Mouse (Mus musculus) hindbrain, embryonic 12.5 days (tissue): ENCODE data around the gene Ssna1. TPM values are rescaled to one million over a fixed set of nuclear protein-coding genes. Genes with fewer than 3 reads are reported as not detected.
"Not testable (repeated sequence)": the region's sequence is repeated elsewhere in the genome, so short reads cannot be mapped to it uniquely, and the experiment has no call there.

Experiments
- ATAC-seq: fragments of 200-750 bp; cut with Nextera tagmentation; 2 replicates; pipeline ENCODE4 v1.8.0; 2017; ENCODE audit warnings: moderate TSS enrichment; ENCODE audit not compliant: low FRiP score
- H3K27ac ChIP-seq: fragments of 300-500 bp; sonication (generic); 2 replicates; pipeline ENCODE4 v1.5.1; 2016; ENCODE audit warnings: mild to moderate bottlenecking
- H3K27me3 ChIP-seq: fragments of 300-500 bp; sonication (generic); 2 replicates; pipeline ENCODE4 v1.6.1; 2016; ENCODE audit warnings: mild to moderate bottlenecking
- H3K36me3 ChIP-seq: fragments of 300-500 bp; sonication (generic); 2 replicates; pipeline ENCODE4 v1.6.1; 2016; ENCODE audit warnings: mild to moderate bottlenecking
- H3K4me1 ChIP-seq: fragments of 300-500 bp; sonication (generic); 2 replicates; pipeline ENCODE4 v1.6.1; 2016
- H3K4me2 ChIP-seq: fragments of 300-500 bp; sonication (generic); replicated peaks from 2 replicates; pipeline ENCODE4 v1.6.1; 2016; ENCODE audit warnings: mild to moderate bottlenecking
- H3K4me3 ChIP-seq: fragments of 300-500 bp; sonication (generic); 2 replicates; pipeline ENCODE4 v1.5.1; 2016; ENCODE audit warnings: mild to moderate bottlenecking
- H3K9ac ChIP-seq: fragments of 300-500 bp; sonication (generic); 2 replicates; pipeline ENCODE4 v1.6.1; 2016; ENCODE audit warnings: mild to moderate bottlenecking, moderate library complexity
- H3K9me3 ChIP-seq: fragments of 300-500 bp; sonication (generic); replicated peaks from 2 replicates; pipeline ENCODE4 v1.6.1; 2016; ENCODE audit warnings: mild to moderate bottlenecking
- WGBS: fragments of 180-500 bp; shearing (Covaris S2); methylation state at CpG from one replicate; pipeline ENCODE4 v1.1.7; 2016; 5-methylcytosine and 5-hydroxymethylcytosine counted together
- polyA plus RNA-seq: library from polyadenylated mRNA; unstranded; fragments of >200 nt; fragmentation: Nextera tagmentation; extraction: Ambion mirVana; gene quantifications from 2 replicates; pipeline ENCODE4 v1.2.1, GENCODE M21; 2016

Ssna1 gene
- polyA plus RNA-seq, 1 experiment from 2014 or later = 201 TPM

- WGBS = 74% methylated on average over 3 of the region's 3 CpGs
- Histone ChIP-seq H3K4me1 (peaks cover 52% of the 10 kb centered on the region), H3K9ac (0 out of 2 replicates have a peak overlapping the region, but pooled peaks have one; percentile 13)
These were observed 7.4 kb downstream of the Ssna1 start for GRCm38 (mm10) chr2:25264851-25265250.

GRCm38 (mm10) chr2:25264286-25264660, 8.0 kb downstream of the Ssna1 start:
- no peak overlapping the region for H3K27ac ChIP-seq
- peak overlapping the region; percentile 99 for H3K4me2 ChIP-seq
- peaks cover 9% of the 10 kb centered on the region for H3K36me3 ChIP-seq
- H3K4me3 ChIP-seq = peak overlapping the region; percentile 62
- H3K9me3 ChIP-seq = no peaks in the 10 kb centered on the region
- WGBS = 83% methylated on average over 5 of the region's 5 CpGs
- ATAC-seq = no peak
- H3K27me3 ChIP-seq = peaks cover 23% of the 10 kb centered on the region
- peaks cover 52% of the 10 kb centered on the region for H3K4me1 ChIP-seq
- H3K9ac ChIP-seq = peak overlapping the region; percentile 13; the same call in 1 of the 2 replicates

More at GRCm38 (mm10) chr2:25264851-25265250, 7.4 kb downstream of the Ssna1 start:
- H3K4me2 ChIP-seq = peak overlapping the region; percentile 99
- ATAC-seq = no peak
- no peaks in the 10 kb centered on the region for H3K9me3 ChIP-seq
- 0 out of 2 replicates have a peak overlapping the region, but pooled peaks have one; percentile 1 for H3K4me3 ChIP-seq
- H3K36me3 ChIP-seq = peaks cover 15% of the 10 kb centered on the region
- H3K27me3 ChIP-seq = peaks cover 23% of the 10 kb centered on the region
- H3K27ac ChIP-seq = no peak overlapping the region

- Histone ChIP-seq H3K27ac (no peak overlapping the region), H3K9me3 (no peaks in the 10 kb centered on the region), H3K4me3 (peak overlapping the region; percentile 62), H3K27me3 (peaks cover 23% of the 10 kb centered on the region), H3K4me1 (peaks cover 52% of the 10 kb centered on the region), H3K4me2 (peak overlapping the region; percentile 99), H3K36me3 (0 out of 2 replicates have a peak, but pooled peaks cover 4% of the 10 kb centered on the region), H3K9ac (peak overlapping the region; percentile 73)
- WGBS = 20% methylated on average over 12 of the region's 12 CpGs
- ATAC-seq = no peak
These were observed 8.5 kb downstream of the Ssna1 start for GRCm38 (mm10) chr2:25263623-25264285.

GRCm38 (mm10) chr2:25262795-25263622, 9.2 kb downstream of the Ssna1 start:
- Histone ChIP-seq H3K9me3 (no peaks in the 10 kb centered on the region), H3K4me2 (peak overlapping the region; percentile 99), H3K27me3 (peaks cover 23% of the 10 kb centered on the region), H3K9ac (peak overlapping the region; percentile 73), H3K36me3 (no peaks in the 10 kb centered on the region), H3K27ac (peak overlapping the region; percentile 49), H3K4me1 (peaks cover 52% of the 10 kb centered on the region), H3K4me3 (peak overlapping the region; percentile 62)
- peak; percentile 35 for ATAC-seq
- under 1% methylated on average over 81 of the region's 82 CpGs for WGBS

GRCm38 (mm10) chr2:25262291-25262767, 9.9 kb downstream of the Ssna1 start, which contains the start of gene Tprn:
TSS of gene Tprn (plus strand) at chr2:25262618.
- Histone ChIP-seq H3K4me3 (peak within 1 kb of the TSS; percentile 62), H3K27me3 (peaks cover 23% of the 10 kb centered on the region), H3K36me3 (no peaks in the 10 kb centered on the region), H3K9me3 (no peaks in the 10 kb centered on the region), H3K27ac (peak within 1 kb of the TSS; percentile 49), H3K9ac (peak within 1 kb of the TSS; percentile 73), H3K4me2 (peak within 1 kb of the TSS; percentile 99), H3K4me1 (peaks cover 46% of the 10 kb centered on the region)
- under 1% methylated on average over 39 of the region's 39 CpGs for WGBS
- ATAC-seq = peak; percentile 98

- H3K4me2 ChIP-seq = peak overlapping the region; percentile 99
- H3K27ac ChIP-seq = no peak overlapping the region
- 48% methylated on average over 12 of the region's 12 CpGs for WGBS
- ATAC-seq = 0 out of 2 replicates have a peak, but pooled peaks have one; percentile 3
- peaks cover 41% of the 10 kb centered on the region for H3K4me1 ChIP-seq
- peak overlapping the region; percentile 62 for H3K4me3 ChIP-seq
- peak overlapping the region; percentile 55 for H3K9ac ChIP-seq
- H3K9me3 ChIP-seq = no peaks in the 10 kb centered on the region
- no peaks in the 10 kb centered on the region for H3K36me3 ChIP-seq
- peaks cover 23% of the 10 kb centered on the region for H3K27me3 ChIP-seq
These were observed 10.4 kb downstream of the Ssna1 start for GRCm38 (mm10) chr2:25261870-25262269.

- H3K4me1 ChIP-seq = peaks cover 28% of the 10 kb centered on the region
- WGBS = 54% methylated on average over 2 of the region's 2 CpGs
- no peak for ATAC-seq
- H3K27ac ChIP-seq = no peak overlapping the region
- no peaks in the 10 kb centered on the region for H3K9me3 ChIP-seq
- H3K36me3 ChIP-seq = no peaks in the 10 kb centered on the region
- H3K9ac ChIP-seq = no peak overlapping the region
- H3K27me3 ChIP-seq = peaks cover 10% of the 10 kb centered on the region
- no peak overlapping the region for H3K4me2 ChIP-seq
- no peak overlapping the region for H3K4me3 ChIP-seq
These were observed 13.4 kb downstream of the Ssna1 start for GRCm38 (mm10) chr2:25258887-25259286.

GRCm38 (mm10) chr2:25257250-25257649, 15.0 kb downstream of the Ssna1 start:
- not testable (repeated sequence) for H3K9me3 ChIP-seq, H3K4me2 ChIP-seq, ATAC-seq, H3K4me3 ChIP-seq, H3K9ac ChIP-seq, H3K36me3 ChIP-seq, H3K27me3 ChIP-seq, H3K27ac ChIP-seq
- WGBS = 85% methylated on average over 5 of the region's 5 CpGs
- peaks cover 19% of the 10 kb centered on the region for H3K4me1 ChIP-seq

- H3K9ac ChIP-seq = peak overlapping the region; percentile 79
- peaks cover 16% of the 10 kb centered on the region for H3K4me1 ChIP-seq
- H3K36me3 ChIP-seq = peaks cover 10% of the 10 kb centered on the region
- peak overlapping the region; percentile 95 for H3K4me3 ChIP-seq
- 64% methylated on average over 12 of the region's 12 CpGs for WGBS
- H3K4me2 ChIP-seq = peak overlapping the region; percentile 77
- not testable (repeated sequence) for H3K27ac ChIP-seq, ATAC-seq, H3K27me3 ChIP-seq, H3K9me3 ChIP-seq
These were observed 15.7 kb downstream of the Ssna1 start for GRCm38 (mm10) chr2:25256443-25257109.

- H3K4me3 ChIP-seq = peak within 1 kb of the TSS; percentile 95
- no peaks in the 10 kb centered on the region for H3K9me3 ChIP-seq
- H3K9ac ChIP-seq = peak within 1 kb of the TSS; percentile 79
- H3K4me1 ChIP-seq = peaks cover 16% of the 10 kb centered on the region
- H3K36me3 ChIP-seq = peaks cover 22% of the 10 kb centered on the region
- peak within 1 kb of the TSS; percentile 77 for H3K4me2 ChIP-seq
- peak; percentile 88 for ATAC-seq
- H3K27me3 ChIP-seq = no peaks in the 10 kb centered on the region
- under 1% methylated on average over 39 of the region's 39 CpGs for WGBS
- peak within 1 kb of the TSS; percentile 58 for H3K27ac ChIP-seq
These were observed 16.9 kb downstream of the Ssna1 start, which contains the start of gene Tmem203 for GRCm38 (mm10) chr2:25255284-25255779. TSS of gene Tmem203 (plus strand) at chr2:25255439.

- Histone ChIP-seq H3K4me1 (peaks cover 16% of the 10 kb centered on the region), H3K27me3 (no peaks in the 10 kb centered on the region), H3K4me2 (no peak overlapping the region), H3K36me3 (peaks cover 51% of the 10 kb centered on the region), H3K9me3 (no peaks in the 10 kb centered on the region), H3K9ac (no peak overlapping the region), H3K27ac (no peak overlapping the region), H3K4me3 (no peak overlapping the region)
- no peak for ATAC-seq
- WGBS = 87% methylated on average over 1 of the region's 1 CpGs
These were observed 19.9 kb downstream of the Ssna1 start for GRCm38 (mm10) chr2:25252331-25252730.
